Mouse (Mus musculus) embryonic stem cell, embryonic (primary cell): ENCODE measurements at regions not wholly inside any gene's neighbourhood (a gene's known extent, or its start where the extent isn't known, plus 50 kb on each side); places are given as distances from the start of the nearest gene placed in this dataset.

ENCODE experiments used
- CTCF ChIA-PET, 4 experiments: fragments of 300-600 bp in 2 of 4; fragments of 350-600 bp in 2 of 4; sonication (Branson Sonifier 250); formaldehyde crosslinking; loops; one replicate each; lab custom pipeline; 2022; ENCODE audit warnings: inconsistent platforms in 2 of 4; lab: Charles Lee
- POLR2A ChIA-PET, 4 experiments: fragments of 300-600 bp in 2 of 4; fragments of 350-600 bp in 2 of 4; sonication (Branson Sonifier 250); formaldehyde crosslinking; loops; one replicate each; lab custom pipeline; 2022; ENCODE audit warnings: antibody characterized with exemption in 4 of 4, inconsistent platforms in 1 of 4; lab: Charles Lee

DNA sequence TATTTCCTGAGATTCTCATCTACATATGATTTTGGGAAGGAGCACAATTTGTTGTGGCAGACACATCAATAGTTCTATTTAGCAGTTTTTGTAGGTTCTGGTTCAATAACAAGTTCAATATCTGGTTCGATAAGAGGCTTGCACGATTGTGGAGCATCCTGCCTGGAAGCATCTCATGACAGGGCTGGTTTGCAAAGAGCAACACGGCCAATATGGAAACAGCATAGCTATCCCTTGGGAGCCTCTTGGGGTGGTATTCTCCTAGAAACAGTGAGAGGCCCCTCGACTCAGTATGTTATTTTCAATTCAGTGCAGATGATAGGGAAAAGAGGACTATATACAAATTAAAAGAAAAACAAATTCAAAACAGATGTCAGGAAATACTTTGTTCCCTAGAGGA, 364.5 kb upstream of the Arglu1 start:
- POLR2A ChIA-PET: no interaction called here
- CTCF ChIA-PET: no interaction called here

DNA sequence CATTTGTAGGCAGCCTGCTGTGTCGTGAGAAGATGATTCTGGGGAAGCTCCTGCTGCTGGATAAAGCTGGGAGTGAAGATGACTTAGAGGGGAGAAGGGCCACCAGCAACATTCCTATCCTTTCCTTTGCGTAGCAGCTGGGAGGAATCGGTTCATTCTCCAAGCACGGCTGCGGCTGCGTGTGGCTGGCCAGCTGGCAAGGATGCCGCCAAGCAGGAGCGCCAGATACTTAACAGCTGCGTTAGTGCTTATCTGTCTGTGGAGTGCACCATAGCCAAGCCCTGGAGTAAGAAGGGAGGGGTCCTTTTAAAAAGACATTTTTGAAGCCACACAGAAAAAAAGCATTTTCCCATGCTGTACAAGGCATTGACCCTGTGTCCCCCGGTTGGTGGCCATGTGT, 361.4 kb upstream of the Arglu1 start:
- ChIA-PET POLR2A (interaction anchor here in 2 of 4 experiments (0.8 to 1.1 kb wide), 2 partner anchors 8 to 57 kb away, joined by 3 read pairs; no protein-coding TSS in a partner anchor), CTCF (no interaction called here)

DNA sequence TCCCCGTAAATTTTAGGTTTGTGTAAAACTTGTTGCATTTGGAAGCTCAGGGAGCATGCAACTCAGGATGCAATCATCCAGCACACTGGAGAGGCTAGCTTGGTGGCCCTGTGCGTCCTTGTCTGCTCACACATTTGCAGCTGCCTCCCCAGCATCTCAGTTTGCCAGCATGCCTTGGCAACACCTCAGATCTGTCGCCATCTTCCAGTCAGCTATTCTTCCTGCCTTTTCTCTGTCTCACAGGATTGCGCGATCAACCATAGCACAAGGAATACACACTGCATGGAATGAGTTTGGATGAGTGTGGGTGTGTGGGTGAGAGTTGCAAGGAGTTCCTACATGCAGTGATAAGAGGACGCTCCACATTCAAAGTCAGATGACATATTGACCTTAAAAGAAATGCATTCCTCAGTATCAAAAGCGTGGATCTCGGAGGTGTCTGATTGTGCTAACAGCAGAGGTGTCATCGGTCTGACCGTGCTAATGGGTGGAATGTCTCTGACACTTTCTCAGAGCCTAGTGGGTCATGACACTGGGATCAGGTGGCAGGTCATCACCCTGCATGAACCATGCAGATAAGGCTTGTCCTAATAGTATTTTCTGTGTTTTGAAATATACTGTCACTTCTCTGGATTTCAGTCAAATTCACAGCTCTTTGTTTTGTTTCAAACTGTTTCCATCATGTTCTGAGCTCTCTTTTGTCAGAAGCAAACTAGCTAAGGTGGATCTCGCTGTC, 360.6 kb upstream of the Arglu1 start:
- ChIA-PET POLR2A (interaction anchor here in 2 of 4 experiments (0.7 to 0.8 kb wide), 3 partner anchors 14 to 123 kb away, joined by 3 read pairs; no protein-coding TSS in a partner anchor), CTCF (interaction anchor here in 1 of 4 experiments (0.5 to 0.6 kb wide), 2 partner anchors 58 to 177 kb away, joined by 3 to 4 read pairs; no protein-coding TSS in a partner anchor)

DNA sequence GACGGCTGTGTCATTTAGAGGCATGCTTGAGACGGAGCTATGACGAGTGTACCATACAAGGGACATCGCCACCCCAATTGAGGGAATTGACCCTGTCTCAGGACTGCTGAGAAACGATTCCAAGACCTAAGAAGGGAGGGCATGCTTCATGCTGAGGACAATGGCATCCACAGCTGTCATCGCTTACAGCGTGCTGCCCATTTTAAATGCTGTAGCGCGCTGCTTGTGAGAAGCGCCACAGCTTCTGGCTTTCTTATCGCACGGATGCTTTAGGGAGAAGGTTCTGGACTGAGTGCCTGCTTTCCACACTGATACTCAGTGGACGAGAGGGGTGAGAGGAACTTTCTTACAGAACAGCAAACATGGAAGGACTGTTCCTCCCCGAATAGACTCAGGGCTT, 357.8 kb upstream of the Arglu1 start:
- CTCF ChIA-PET: no interaction called here
- POLR2A ChIA-PET: no interaction called here

DNA sequence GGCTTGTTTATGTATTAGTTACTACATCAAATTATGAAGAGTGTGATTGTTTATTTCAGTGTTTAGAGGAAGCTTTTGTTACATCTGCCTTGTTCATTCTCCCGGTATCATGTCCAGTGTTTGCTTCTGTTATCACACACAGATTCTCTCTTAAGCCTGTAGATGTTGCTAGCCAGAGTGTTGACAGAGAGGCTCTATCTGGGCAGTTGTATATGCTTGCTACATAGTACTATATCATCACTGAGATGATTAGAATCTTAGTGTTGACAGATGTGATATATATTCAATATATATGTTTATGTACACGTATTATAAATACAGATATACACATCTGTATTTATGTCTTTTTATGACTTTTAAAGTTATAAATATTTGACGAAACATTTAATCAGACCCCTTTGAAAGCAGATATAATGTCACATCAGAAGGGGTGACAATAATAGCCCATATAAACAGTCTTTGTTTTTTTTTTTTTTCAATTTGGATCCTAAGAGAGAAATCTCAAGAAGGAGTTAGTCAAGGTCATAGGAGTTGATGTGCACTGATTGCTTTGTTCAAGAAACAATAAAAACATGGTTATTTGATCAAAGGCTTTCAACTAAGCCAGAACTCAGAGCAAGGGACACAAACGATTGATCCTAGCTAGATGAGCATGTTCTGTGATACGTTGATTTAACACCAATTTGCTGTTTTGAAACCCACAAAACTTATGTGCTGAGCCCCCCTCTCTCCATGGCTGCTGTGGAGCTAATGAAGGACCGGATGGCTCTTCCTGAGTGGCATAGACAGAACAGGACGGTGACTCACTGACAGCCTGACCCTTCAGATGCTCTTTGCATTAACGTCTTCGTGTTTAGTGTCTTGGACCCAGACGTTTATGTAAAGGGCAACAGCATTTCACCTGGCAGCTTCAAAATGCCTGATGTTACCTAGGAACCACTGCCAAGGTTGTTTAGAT, 352.8 kb upstream of the Arglu1 start:
- ChIA-PET CTCF (interaction anchor here in 1 of 4 experiments (0.6 kb wide), 1 partner anchor 384 kb away, joined by 3 read pairs; no protein-coding TSS in a partner anchor), POLR2A (interaction anchor here in 2 of 4 experiments (0.6 to 0.7 kb wide), 2 partner anchors 9 to 194 kb away, joined by 3 read pairs; no protein-coding TSS in a partner anchor)

DNA sequence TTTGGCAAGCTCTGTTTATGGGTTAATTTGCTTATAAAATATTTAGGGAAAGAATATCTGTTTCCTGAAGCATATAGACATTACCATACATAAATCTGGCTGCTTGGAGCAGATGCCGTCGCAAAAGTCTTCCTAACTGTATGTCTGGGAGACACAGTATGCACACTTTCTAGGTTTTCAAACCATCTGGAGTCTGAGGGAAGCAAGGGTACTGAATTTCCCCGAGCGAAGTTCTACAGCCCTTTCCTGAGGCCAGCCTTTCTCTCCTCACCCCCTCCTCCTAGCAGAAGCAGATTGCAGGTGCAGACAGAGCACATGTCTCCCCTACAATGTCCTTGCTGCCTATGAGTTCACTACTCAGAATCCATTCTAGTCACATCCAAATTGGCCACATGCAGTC, 338.8 kb upstream of the Arglu1 start:
- POLR2A ChIA-PET: no interaction called here
- CTCF ChIA-PET: no interaction called here

DNA sequence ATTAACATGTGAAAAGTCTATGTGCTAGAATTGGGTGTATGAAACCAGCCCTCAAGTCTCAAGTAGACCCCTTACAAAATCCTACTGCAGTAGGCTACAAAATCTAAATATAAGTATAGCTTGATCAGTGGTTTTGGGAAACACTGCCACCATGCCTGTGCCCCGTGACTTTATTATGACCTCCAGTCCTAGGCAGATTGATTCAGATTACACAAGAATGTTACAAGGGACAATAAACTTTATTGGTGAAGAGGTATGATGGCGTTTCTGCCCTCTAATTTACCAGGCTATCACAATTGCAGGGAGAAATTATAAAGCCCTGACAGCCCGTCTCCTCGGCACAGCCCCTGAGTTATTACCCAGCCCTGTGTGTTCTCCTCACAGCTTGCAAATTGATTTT, 337.4 kb upstream of the Arglu1 start:
- CTCF ChIA-PET: no interaction called here
- POLR2A ChIA-PET: no interaction called here

DNA sequence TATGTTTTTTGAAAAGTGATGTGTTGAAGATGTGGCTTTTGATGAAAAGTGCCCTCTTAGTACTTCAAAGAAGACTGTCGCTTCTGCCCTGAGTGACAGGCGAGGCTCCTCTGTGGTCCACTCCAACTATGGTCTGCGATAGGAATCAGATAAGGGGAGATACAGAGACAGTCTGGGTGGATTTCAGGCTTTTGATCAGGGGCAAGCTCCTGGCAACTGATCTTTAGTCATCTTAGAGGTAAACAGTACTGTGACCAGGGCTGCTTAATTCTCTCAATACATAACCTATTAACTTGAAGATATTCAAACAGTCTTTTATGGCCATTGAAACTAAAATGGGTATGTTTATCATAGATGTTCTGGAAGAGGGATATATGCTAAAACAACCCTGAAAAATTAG, 335.6 kb upstream of the Arglu1 start:
- POLR2A ChIA-PET: no interaction called here
- CTCF ChIA-PET: no interaction called here

DNA sequence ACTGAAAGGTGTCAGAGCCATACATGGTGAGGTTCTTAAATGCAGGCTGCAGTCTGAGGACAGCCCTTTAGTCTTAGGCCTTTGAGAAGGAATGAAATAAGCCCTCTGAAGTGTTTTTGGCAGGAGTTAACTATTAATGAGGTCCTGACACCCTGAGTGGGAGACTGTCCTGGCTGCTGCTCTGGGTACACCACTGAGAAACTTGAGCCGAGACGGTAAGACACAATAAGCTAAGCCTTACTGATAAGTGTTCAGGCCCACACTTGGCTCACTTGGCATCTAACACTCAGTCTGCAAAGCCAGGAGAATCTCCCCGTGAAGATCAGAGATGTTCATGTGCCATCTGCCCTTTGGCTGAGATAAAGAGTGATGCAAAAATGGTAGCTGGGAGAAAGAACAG, 335.1 kb upstream of the Arglu1 start:
- POLR2A ChIA-PET: interaction anchor here in 1 of 4 experiments (0.7 kb wide), 1 partner anchor 877 kb away, joined by 3 read pairs; no protein-coding TSS in a partner anchor
- CTCF ChIA-PET: no interaction called here

DNA sequence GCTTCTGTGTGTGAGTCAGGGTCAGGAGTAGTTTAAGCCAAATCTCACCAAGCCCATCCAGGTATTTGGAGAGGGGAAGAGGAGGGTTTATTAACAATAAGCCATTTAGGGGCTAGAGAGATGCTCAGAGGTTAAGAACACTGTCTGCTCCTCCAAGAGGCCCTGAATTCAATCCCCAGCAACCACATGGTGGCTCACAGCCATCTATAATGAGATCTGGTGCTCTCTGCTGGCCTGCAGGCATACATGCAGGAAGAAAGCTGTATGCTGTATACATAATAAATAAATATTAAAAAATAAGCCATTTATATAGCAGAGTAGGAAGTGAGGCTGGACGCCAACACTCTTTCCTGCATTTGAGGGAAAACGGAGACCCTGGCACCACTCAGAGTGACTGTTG, 330.4 kb upstream of the Arglu1 start:
- CTCF ChIA-PET: interaction anchor here in 1 of 4 experiments (0.6 kb wide), 1 partner anchor 1601 kb away, joined by 5 read pairs; no protein-coding TSS in a partner anchor
- POLR2A ChIA-PET: no interaction called here

DNA sequence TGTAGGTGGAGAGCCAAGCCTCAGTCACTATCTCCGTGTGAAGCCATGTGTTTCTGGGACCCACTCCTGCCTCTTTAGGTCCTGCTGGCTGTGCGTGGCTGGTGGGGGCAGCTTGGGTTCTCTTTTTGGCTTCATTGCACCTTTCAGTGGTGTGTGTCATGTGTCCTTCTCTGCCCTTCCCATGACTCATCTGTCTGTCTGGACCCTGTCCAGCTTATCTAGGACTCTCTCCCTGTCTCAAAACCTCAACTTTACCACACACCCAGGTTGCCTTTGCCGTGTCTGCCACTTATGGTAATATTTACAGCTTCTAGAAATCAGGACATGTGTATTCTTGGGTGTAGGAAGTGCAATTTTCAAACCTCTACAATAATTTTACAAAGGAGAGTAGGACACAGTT, 329.9 kb upstream of the Arglu1 start:
- ChIA-PET CTCF (no interaction called here), POLR2A (no interaction called here)

DNA sequence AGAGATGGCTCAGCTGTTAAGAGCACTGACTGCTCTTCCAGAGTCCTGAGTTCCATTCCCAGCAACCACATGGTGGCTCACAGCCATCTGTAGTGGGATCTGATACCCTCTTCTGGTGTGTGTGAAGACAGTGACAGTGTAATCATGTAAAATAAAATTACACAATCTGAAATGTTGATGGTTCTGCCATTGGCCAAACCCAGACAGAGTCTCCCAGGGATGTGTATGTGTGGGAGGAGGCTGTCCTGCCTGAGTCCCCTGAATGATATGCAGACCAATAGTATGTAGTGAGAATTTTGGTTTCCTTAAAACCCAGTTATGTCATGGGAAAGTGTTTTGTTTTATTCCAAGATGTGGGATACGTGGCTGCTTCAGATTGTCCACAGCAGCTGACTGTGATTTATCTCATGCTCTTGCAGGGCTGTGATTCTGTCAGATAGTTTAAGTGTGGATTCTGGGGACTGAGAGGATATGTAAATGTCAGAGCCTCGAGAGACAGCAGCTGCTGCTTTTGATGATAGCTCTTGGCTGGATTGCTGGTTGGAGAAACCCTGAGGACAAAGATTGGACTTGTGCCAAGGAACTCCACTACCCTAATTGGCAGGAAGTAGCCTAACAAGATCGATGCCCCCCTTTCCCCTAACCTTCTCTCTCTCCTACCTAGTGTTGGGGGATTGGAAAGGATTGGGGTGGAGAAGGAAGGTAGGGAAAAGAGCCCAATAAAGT, 321.6 kb upstream of the Arglu1 start:
- ChIA-PET CTCF (no interaction called here), POLR2A (no interaction called here)

DNA sequence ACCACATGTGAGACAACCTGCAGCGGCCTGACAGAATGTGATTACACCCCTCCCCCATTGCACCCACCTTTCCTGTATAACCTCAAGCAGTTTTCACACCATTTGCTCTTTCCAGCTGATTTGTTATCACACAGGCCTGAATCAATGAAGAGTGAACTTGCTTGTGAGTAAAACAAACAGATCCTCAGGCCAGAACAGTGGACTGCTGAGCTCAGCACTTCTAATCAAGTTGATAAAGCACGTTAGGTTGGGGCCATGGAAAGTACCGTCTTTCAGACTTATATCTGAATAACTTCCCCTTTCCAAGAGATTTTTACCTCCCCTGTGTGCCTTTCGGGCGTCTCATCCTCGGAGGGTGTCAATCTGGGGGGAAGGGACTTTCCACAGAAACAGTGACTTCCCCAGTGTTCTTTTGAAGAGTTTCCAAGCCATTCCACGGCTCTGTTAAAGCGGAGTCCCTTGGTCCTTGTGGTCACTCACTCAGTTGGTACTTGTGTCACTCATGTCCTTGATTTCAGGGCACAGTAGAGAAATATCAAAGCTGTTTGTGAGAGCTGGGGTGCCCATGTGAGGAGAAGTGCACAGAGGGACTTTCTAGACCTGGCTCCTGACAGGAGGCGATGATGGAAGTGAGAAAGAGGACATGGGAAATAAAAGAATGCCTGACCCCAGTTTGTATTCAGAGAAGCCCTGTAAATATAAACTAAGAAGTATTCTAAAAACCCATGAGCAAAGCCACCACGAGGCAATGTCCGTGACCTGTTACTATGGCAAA, 317.9 kb upstream of the Arglu1 start:
- POLR2A ChIA-PET: no interaction called here
- CTCF ChIA-PET: no interaction called here

DNA sequence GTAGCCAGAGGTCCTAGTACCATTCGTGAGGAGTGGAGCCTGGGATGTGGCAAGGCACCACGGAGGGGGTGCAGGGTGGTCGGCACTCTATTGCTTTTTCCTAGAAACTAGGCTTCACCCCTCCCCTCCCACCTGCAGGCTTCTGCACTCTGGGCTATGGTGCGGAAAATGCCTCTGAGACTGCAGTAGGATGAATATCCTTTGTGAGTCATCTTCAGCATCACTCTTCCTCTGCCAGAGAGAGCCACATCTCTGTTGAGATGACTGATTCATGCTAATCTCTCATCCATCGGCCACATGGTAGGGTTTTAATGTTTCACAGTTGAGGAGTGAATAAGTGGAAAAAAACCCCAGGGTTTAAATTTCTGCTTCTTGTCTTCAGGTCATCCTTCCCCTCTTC, 309.6 kb upstream of the Arglu1 start:
- ChIA-PET CTCF (no interaction called here), POLR2A (no interaction called here)

DNA sequence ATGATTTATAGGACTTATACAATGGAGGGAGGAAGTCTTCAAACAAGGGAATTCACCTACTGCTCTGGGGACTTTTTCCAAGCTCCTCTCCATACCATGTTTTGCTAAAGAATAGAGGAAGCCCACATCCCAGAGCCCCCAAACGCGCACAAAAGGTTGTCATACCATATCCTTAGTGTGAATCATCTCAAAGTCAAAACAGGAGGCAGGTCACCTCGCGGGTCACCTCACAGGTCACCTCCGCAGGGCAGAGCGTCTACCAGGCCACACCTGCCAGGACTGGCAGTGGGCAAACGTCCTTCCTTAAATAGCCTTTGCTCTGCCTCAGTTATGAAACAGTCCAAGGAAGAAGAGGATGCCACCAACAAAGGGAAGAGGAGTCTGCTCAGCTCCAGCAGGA, 307.3 kb upstream of the Arglu1 start:
- ChIA-PET POLR2A (interaction anchor here in 1 of 4 experiments (0.6 to 1.1 kb wide), 3 partner anchors 13 to 324 kb away, joined by 3 read pairs; no protein-coding TSS in a partner anchor), CTCF (no interaction called here)

DNA sequence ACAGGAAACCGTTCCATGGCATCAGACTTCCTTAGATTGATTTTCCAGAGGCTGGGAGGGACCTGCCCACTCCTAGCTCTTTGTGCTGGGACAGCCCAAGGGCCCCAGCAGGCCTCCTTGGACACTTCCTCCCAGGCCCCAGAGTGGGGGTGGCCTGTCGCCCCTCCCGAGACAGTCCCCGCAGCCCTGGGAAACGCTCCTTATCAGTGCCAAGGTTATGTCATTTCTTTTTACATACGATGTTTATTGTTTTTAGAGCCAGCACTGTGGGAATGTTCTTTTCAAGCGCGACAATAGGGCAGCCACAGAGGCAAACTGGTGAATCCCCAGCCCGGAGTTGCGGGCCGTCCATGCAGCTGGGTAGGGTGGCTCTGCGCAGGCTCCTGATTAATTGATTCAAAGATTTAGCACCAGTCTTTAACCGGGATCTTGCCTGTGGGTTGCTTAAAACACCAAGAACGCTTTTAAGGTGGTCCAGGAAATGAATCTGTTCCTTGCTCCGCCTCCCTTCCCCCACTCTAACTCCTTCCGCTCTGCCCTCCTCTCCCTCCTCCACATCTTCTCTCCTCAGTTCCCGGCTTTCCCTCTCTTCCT, 304.4 kb upstream of the Arglu1 start:
- ChIA-PET CTCF (no interaction called here), POLR2A (interaction anchor here in 1 of 4 experiments (0.9 kb wide), 1 partner anchor 10 kb away, joined by 3 read pairs; no protein-coding TSS in a partner anchor)

DNA sequence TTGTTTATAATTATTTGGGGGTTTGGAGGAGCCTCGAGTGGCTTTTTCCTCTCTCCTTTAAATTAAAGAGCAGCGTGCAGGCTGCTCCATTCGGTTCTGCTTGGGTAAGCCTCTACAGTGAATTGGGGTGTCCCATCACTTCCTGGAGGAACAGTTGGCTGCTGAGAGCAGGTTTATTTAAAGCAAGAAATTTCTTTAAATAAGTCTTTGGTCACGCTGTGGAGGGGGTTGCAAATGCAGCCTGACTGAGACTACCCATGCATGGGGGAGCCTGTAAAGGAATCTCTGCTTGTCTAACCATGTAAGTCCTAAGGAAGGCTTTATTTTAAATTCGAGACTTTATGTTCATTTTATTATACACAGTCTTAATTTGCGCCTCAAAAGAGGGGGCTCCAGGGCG, 303.7 kb upstream of the Arglu1 start:
- ChIA-PET CTCF (interaction anchor here in 1 of 4 experiments (1.2 to 1.7 kb wide), 2 partner anchors 260 to 282 kb away, joined by 4 to 5 read pairs; no protein-coding TSS in a partner anchor), POLR2A (interaction anchor here in 2 of 4 experiments (0.9 to 1.0 kb wide), 2 partner anchors 10 kb away, joined by 3 read pairs; no protein-coding TSS in a partner anchor)
